Comparison of ENCODE assay signal across 9 mouse cellular contexts in the genomic region with DNA sequence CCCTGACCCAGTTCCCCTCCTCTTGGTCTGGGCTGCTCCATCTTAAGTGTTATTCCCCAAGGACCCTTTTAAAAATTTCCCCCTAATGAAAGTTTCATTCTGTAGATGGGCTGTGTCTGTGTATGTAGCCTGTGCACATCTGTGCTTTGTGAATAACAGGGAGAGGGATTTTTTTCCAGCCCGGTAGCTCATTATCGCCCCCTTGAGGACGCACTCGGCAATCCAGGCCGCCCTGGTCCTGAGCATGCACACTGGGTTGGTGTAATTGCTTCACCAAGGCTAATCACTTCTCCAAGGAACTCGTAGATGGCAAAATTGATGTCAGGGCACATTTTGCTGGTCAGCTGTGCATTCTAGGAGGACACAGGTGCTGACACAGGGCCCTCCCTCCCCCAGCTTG. TPM values are rescaled to one million over a fixed set of nuclear protein-coding genes. Genes with fewer than 3 reads are reported as not detected.
DNase-seq lines count a peak whose midpoint lies in the region; ATAC-seq and TF ChIP-seq lines count a peak whose summit lies in the region.
"Had no signal": no experiment of that assay in that cellular context is flagged by ENCODE, and none has a peak within 500 bp of the region (broad histone marks: within the 10 kb centered on the region; RNA-seq: fewer than 3 reads in every experiment).

No protein-coding gene starts in this region.

- no peak overlapping the region for H3K4me2 ChIP-seq in heart, embryonic 11.5 days
- H3K4me2 ChIP-seq: embryonic facial prominence, embryonic 12.5 days had no signal

- H3K27me3 ChIP-seq in heart, adult 2 months (ENCODE audit: control insufficient read depth, insufficient read depth, low read length): no peaks in the 10 kb centered on the region; the same call in 1 of the 2 replicates
- H3K27me3 ChIP-seq in heart, embryonic 11.5 days (ENCODE audit: control insufficient read depth, insufficient read depth, low read length): peaks cover 76% of the 10 kb centered on the region

- DNase-seq in heart, adult 2 months: peak; percentile 15 to 35
- DNase-seq in right cerebral cortex, adult 2 months (ENCODE audit: low spot score in 2 of 2): peak; percentile 40 to 49
- DNase-seq in right cerebral cortex, adult 18-20 months: no peak
- peak; percentile 57 to 76 for DNase-seq in adrenal gland, postnatal 36 days
- peak; percentile 66 for DNase-seq in heart, postnatal 4 days
- peak; percentile 36 to 53 for DNase-seq in lung, postnatal 4 days

- no peak overlapping the region for H3K4me3 ChIP-seq in heart, adult 2 months
- no peak overlapping the region for H3K4me3 ChIP-seq in heart, embryonic 11.5 days (ENCODE audit: low read depth, low read length)
- H3K4me3 ChIP-seq: embryonic facial prominence, embryonic 12.5 days had no signal

- TF ChIP-seq CTCF in heart, adult 2 months (IDR thresholded peaks at IDR 0.05): peak; percentile 67

- H3K79me2 ChIP-seq in heart, adult 2 months (replicated peaks; ENCODE audit: control insufficient read depth, insufficient read depth, low read length): no peaks in the 10 kb centered on the region

- no peaks in the 10 kb centered on the region for H3K4me1 ChIP-seq in heart, adult 2 months (ENCODE audit: control insufficient read depth, insufficient read depth, low read length)
- no peaks in the 10 kb centered on the region for H3K4me1 ChIP-seq in heart, embryonic 11.5 days (ENCODE audit: control insufficient read depth, insufficient read depth, low read length)

- WGBS in heart, adult 2 months: 9% methylated on average over 6 of the region's 6 CpGs
- WGBS in heart, embryonic 11.5 days (ENCODE audit: insufficient replicate concordance): 8% methylated on average over 6 of the region's 6 CpGs

- no peak for TF ChIP-seq POLR2A in heart, adult 2 months (IDR thresholded peaks at IDR 0.05; ENCODE audit: insufficient read depth, low read depth, low read length)

- H3K9ac ChIP-seq in heart, adult 2 months (ENCODE audit: low read depth, low read length): no peak overlapping the region
- H3K9ac ChIP-seq in heart, embryonic 11.5 days (ENCODE audit: low read depth, low read length): no peak overlapping the region
- H3K9ac ChIP-seq: embryonic facial prominence, embryonic 12.5 days had no signal

- H3K9me3 ChIP-seq in heart, embryonic 11.5 days (replicated peaks; ENCODE audit: control insufficient read depth, low read length): no peaks in the 10 kb centered on the region
- H3K9me3 ChIP-seq: embryonic facial prominence, embryonic 12.5 days had no signal

- H3K36me3 ChIP-seq in heart, adult 2 months (ENCODE audit: control insufficient read depth, insufficient read depth, low read length): no peaks in the 10 kb centered on the region
- no peaks in the 10 kb centered on the region for H3K36me3 ChIP-seq in heart, embryonic 11.5 days (ENCODE audit: control insufficient read depth, insufficient read depth, low read length)
- H3K36me3 ChIP-seq: embryonic facial prominence, embryonic 12.5 days had no signal

- intact Hi-C loops in heart, adult 2 months (cut with DNase I): no loop called here

- ATAC-seq in heart, embryonic 11.5 days (replicated peaks; ENCODE audit: insufficient number of reproducible peaks, low FRiP score, low TSS enrichment): no peak
- ATAC-seq in erythroid progenitor cell, adult 5-6 weeks (replicated peaks; ENCODE audit: low FRiP score, poor library complexity, severe bottlenecking): no peak

- no peak for TF ChIP-seq EP300 in heart, adult 2 months (IDR thresholded peaks at IDR 0.05; ENCODE audit: insufficient read depth, low read depth, low read length)

- H3K27ac ChIP-seq in heart, adult 2 months: no peak overlapping the region
- no peak overlapping the region for H3K27ac ChIP-seq in heart, embryonic 11.5 days (ENCODE audit: low read depth, low read length)
- H3K27ac ChIP-seq: embryonic facial prominence, embryonic 12.5 days had no signal

RNA-seq across cellular contexts. Expression of a gene that starts 14.3 kb away (rescaled TPM):
- total RNA-seq in heart, adult 2 months (2021): not detected
- 0.08 TPM in 1 of 2 replicates, not detected in the other for polyA plus RNA-seq in heart, adult 2 months (2012; rRNA removed)
- 0.24 TPM in 1 of 2 replicates, not detected in the other for polyA plus RNA-seq in heart, embryonic 11.5 days (2014; fragmentation: Nextera tagmentation; extraction: Ambion mirVana)
- total RNA-seq in adrenal gland, postnatal 36 days (2021): under 1 TPM; 0.10 to 0.23 TPM
- total RNA-seq in heart, postnatal 4 days (2021): not detected
- not detected in 2 replicates for total RNA-seq in erythroid progenitor cell, adult 5-6 weeks (2015; ENCODE audit: low replicate concordance)
- total RNA-seq in erythroid progenitor cell, adult 5-6 weeks (2017; ENCODE audit: low replicate concordance): not detected in 2 replicates
